Mouse (Mus musculus) adrenal gland, adult 8-10 months (tissue): ENCODE measurements around the gene Art3. TPM values are rescaled to one million over a fixed set of nuclear protein-coding genes. Genes with fewer than 3 reads are reported as not detected.
A peak's percentile ranks its signal among the peaks of the same experiment; 100 is the strongest.

ENCODE experiments used
- DNase-seq: peaks from one replicate; pipeline ENCODE4 v3.0.0; 2022
- microRNA-seq, 2 experiments: library from miRNA; unstranded; fragments of <30 nt; microRNA quantifications; one replicate each; pipeline ENCODE4 v1.2.0; 2022
- total RNA-seq, 4 experiments: library from RNA; stranded (reverse); gene quantifications; 2 replicates each; pipeline ENCODE4 v1.2.4; 2022

The Art3 gene
- total RNA-seq, 4 experiments from 2014 or later, result 38.9 to 87.1 (median 64.7) TPM

DNA sequence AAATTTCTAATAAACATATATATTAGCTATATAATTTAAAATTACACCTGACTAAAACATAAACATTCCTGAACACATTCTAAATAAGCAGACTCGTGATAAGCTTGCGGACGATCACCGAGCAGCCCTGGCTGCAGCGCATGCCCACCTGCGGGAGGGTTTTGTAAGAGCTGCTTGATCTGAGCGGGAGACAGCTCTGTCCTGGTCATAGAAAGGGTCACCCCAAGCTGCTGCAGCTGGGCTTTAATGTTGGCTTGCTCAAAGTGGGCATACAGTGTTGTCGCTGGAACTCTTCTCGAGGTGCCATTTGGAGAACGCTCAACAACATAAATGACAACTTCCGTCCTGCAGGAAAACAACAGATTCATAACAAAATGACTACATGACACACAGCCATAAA, 92.5 kb downstream of the Art3 start:
- DNase-seq, result no peak

DNA sequence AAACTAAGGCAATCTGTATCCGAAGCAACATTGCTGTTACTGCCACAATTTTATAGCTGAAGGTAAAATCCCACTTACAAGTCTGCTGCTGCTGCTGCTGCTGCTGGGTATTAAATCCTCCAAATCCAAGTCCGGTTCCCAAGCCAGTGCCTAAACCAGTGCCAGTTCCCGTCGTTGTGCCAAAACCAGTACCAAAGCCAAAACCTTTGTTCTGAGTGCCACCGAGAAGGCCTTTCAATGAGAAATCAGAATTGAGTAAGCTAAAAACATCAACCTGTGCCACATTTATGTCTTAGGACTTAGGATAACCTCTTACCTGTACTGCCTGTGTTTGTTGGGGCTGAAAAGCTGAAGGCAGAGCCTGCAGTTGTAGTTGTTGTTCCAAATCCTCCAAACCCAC, 99.1 kb downstream of the Art3 start:
- DNase-seq, result no peak

DNA sequence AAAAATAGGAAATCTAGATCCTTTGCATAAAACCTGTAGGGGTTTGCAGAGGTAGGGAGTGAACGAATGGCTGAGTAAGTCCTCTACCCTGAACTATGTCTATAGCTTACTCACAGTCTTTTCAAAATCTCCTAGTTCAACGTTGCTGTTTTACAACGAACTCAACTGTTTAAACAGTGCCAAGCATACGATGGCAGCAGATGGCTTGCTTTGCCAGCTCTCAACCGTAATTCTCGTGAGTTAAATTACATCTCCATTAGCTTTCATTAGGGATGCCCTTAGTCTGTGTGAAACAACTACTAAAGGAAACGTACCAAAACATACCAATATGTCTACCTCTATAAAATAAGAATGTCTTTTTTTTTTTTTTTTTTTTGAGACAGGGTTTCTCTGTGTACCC, 100.0 kb downstream of the Art3 start:
- DNase-seq, result no peak

DNA sequence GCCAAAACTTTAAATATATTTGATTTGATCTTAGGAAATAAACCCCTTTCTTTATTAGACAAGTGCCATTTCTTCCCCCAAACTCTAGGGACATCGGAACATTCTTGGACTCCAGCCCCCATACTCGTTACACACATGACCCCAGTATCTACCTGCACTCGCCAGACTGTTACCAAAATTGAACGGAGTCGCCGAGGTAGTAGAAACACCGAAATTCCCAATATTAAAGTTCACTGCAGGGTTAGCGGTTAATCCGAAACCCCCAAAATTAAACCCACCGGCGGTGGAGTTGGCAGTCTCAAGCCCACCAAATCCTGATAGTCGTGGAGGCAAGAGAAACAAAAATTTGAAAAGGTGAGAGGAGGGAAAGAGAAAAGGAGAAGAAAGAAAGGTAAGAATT, 102.4 kb downstream of the Art3 start:
- DNase-seq, result no peak

- DNase-seq, result no peak
These were observed 103.0 kb downstream of the Art3 start for GRCm38 (mm10) chr5:92434571-92434985.

- DNase-seq, result peak; percentile 97
These were observed 103.5 kb downstream of the Art3 start, which contains the start of gene Nup54 for GRCm38 (mm10) chr5:92435025-92435584. Nup54 (minus strand) TSS chr5:92435219.

DNA sequence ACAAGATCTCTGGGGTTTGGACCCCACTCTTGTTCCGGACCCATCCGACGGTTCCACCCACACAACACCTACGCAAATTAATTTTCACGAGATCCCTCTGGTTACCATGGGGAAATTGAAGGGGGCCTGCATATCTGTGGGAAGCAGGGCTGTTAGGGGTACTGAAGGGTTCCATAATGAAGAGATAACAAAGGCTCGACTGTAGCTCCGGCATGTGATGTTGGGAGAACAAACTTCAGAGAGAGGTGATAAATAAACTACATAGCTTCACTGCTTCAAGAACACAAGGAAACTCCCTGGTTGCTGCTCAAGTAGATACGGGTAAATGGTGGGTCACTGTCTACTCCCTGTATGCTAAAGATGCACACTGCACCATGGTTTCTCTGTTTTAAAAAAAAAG, 106.9 kb downstream of the Art3 start:
- DNase-seq, result no peak

GRCm38 (mm10) chr5:92441494-92441893, 109.9 kb downstream of the Art3 start:
- DNase-seq, result peak; percentile 30

DNA sequence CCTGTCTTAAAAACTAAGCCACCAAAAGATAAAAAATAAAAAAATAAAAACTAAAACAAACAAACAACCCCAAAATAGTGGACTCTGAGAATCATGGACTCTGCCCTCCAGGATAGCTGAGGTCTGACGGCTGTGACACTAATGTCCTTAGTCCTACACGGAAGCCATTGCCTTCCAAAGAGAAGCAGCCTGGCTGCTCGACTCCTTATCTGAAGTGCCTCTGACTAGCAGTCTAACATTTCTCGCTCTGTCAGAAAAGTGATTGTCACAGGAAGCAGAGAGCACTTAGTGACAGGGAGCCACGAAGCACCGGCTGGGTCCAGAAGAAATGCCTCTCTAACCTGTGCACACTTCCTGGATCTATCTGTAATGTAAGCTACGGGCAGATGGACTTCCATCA, 111.3 kb downstream of the Art3 start:
- DNase-seq, result no peak

- peak; percentile 53 for DNase-seq
These were observed 113.4 kb downstream of the Art3 start for GRCm38 (mm10) chr5:92445016-92445415.

DNA sequence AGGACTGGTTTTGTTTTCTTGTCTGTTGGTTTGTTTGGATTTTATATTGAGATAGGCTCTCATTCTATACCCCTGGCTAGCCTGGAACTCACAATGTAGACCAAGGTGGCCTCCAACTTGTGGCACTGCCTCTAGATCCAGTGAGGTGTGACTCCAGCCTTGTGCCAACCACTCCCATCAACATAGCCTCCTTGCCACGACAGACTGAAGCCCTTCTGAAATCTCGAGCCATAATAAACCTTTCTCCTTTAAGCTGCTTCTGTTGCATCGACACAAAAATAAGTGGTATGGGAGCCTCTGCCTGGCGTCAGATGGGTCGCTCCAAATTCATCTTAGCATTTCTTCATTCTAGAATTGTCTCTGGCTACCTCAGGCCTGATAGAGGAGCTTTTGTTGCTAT, 115.1 kb downstream of the Art3 start:
- DNase-seq, result no peak

- no peak for DNase-seq
These were observed 121.2 kb downstream of the Art3 start for GRCm38 (mm10) chr5:92452876-92453275.

DNA sequence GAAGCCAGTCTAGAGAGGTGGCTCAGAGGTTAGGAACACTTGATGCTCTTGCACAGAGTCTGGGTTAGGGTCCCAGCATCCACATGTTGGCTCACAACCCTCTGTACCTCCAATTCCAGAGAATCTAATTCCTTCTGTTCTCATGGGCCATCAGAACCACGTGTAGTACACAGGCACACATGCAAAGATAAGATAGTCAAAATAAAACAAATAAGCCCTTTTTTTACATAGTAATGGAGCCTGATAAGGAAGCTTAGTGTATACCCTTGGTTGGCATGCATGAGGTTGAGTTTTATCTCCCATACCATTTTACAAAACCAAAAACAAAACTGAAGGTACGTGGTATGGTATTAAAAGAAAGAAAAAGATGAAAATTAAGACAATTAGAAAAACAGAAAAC, 125.8 kb downstream of the Art3 start:
- DNase-seq, result no peak

GRCm38 (mm10) chr5:92458726-92459125, 127.1 kb downstream of the Art3 start:
- no peak for DNase-seq

DNA sequence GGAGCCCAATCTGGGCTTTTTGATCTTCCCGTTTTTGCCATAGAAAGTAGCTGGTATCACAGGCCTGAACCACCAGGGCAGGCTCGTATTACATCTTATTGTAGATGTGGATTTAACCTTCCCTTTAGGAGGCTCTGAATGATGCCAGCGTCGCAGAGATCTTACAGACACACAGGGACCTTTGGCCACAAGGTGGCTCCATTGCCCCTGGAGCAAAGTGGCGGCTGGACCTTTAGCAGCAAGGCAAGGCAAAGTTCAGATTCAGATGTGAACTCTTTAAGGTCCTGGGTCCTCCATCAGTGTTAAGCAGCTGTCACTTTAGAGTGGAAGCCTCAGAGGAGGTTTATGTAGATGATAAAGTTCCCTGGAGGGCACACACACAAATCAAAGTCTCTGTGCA, 129.7 kb downstream of the Art3 start:
- DNase-seq, result peak; percentile 45

Small RNA genes lying within 50 kb of the gene (microRNA-seq; reads per million reads assigned to microRNA genes)
- gene Mir6415, result 0 reads per million in 2 experiments

Other genes with a start within 250 kb of the Art3 start
- 100 to 1,000 TPM; 152 to 167 (median 162) TPM for gene G3bp2, start 248.1 kb upstream of the Art3 start, total RNA-seq
- 100 to 1,000 TPM in 1 of 4 experiments, 10 to 100 TPM in 3; 84.5 to 114 (median 92.1) TPM for gene Uso1, start 193.9 kb upstream of the Art3 start, total RNA-seq
- not detected for gene U90926, start 116.4 kb upstream of the Art3 start, total RNA-seq
- gene Ppef2, start 75.5 kb upstream of the Art3 start, total RNA-seq, result under 1 TPM in 2 of 4 experiments, not detected in 2; 0.31 to 0.55 TPM
- gene Naaa, start 53.7 kb upstream of the Art3 start, total RNA-seq, result 10 to 100 TPM; 22.5 to 30.9 (median 26.2) TPM
- 10 to 100 TPM; 28.0 to 45.8 (median 35.1) TPM for gene Sdad1, start 21.3 kb upstream of the Art3 start, total RNA-seq
- 1 to 10 TPM in 2 of 4 experiments, under 1 TPM in 2; 0.65 to 6.8 (median 1.1) TPM for gene Cxcl9, start 3.7 kb upstream of the Art3 start, total RNA-seq
- gene Cxcl10, start 17.1 kb downstream of the Art3 start, total RNA-seq, result 1 to 10 TPM in 2 of 4 experiments, under 1 TPM in 2; 0.35 to 2.1 (median 1.1) TPM
- 10 to 100 TPM; 23.5 to 36.6 (median 26.6) TPM for gene Nup54, start 103.4 kb downstream of the Art3 start, total RNA-seq
- 10 to 100 TPM; 66.0 to 88.0 (median 76.6) TPM for gene Scarb2, start 175.0 kb downstream of the Art3 start, total RNA-seq
- not detected for gene Fam47e, start 223.2 kb downstream of the Art3 start, total RNA-seq